Mouse (Mus musculus) embryonic facial prominence, embryonic 11.5 days (tissue): Measurements from ENCODE around the gene Kcnj11. TPM values are rescaled to one million over a fixed set of nuclear protein-coding genes. Genes with fewer than 3 reads are reported as not detected.
A peak's percentile ranks its signal among the peaks of the same experiment; 100 is the strongest.

ENCODE experiments used
- ATAC-seq: fragments of 200-750 bp; cut with Nextera tagmentation; replicated peaks from 2 replicates; pipeline ENCODE4 v1.8.0; 2017; ENCODE audit warnings: low read depth; ENCODE audit not compliant: insufficient number of reproducible peaks, low FRiP score, low TSS enrichment
- DNase-seq: peaks from one replicate; pipeline ENCODE4 v3.0.0-alpha.2; 2015; ENCODE audit warnings: low spot score
- H3K27ac ChIP-seq: fragments of 300-500 bp; sonication (generic); replicated peaks from 2 replicates; pipeline ENCODE4 v1.5.1; 2014; ENCODE audit warnings: mild to moderate bottlenecking, low read depth, low read length, control low read depth
- H3K27me3 ChIP-seq: fragments of 300-500 bp; sonication (generic); 2 replicates; pipeline ENCODE4 v1.6.1; 2014; ENCODE audit warnings: mild to moderate bottlenecking, low read length, moderate library complexity, mixed read lengths; ENCODE audit not compliant: control insufficient read depth, insufficient read depth
- H3K36me3 ChIP-seq: fragments of 300-500 bp; sonication (generic); replicated peaks from 2 replicates; pipeline ENCODE4 v1.6.1; 2014; ENCODE audit warnings: low read depth, mild to moderate bottlenecking, low read length, moderate library complexity, mixed read lengths; ENCODE audit not compliant: control insufficient read depth, insufficient read depth
- H3K4me1 ChIP-seq: fragments of 300-500 bp; sonication (generic); 2 replicates; pipeline ENCODE4 v1.6.1; 2014; ENCODE audit warnings: low read length, mixed read lengths; ENCODE audit not compliant: control insufficient read depth, insufficient read depth
- H3K4me2 ChIP-seq: fragments of 300-500 bp; sonication (generic); 2 replicates; pipeline ENCODE4 v1.6.1; 2014; ENCODE audit warnings: low read depth, mild to moderate bottlenecking, control low read depth, low read length, moderate library complexity
- H3K4me3 ChIP-seq: fragments of 300-500 bp; sonication (generic); 2 replicates; pipeline ENCODE4 v1.5.1; 2014; ENCODE audit warnings: low read depth, low read length, control low read depth
- H3K9ac ChIP-seq: fragments of 300-500 bp; sonication (generic); replicated peaks from 2 replicates; pipeline ENCODE4 v1.6.1; 2014; ENCODE audit warnings: mild to moderate bottlenecking, control low read depth, low read length
- H3K9me3 ChIP-seq: fragments of 300-500 bp; sonication (generic); replicated peaks from 2 replicates; pipeline ENCODE4 v1.6.1; 2016; ENCODE audit warnings: mild to moderate bottlenecking, low read length, inconsistent platforms, mixed read lengths; ENCODE audit not compliant: control insufficient read depth
- WGBS: fragments of 180-500 bp; shearing (Covaris S2); extraction: QIAGEN DNeasy Blood & Tissue Kit; methylation state at CpG from one replicate; pipeline ENCODE4 v1.1.7; 2014; 5-methylcytosine and 5-hydroxymethylcytosine counted together
- polyA plus RNA-seq: library from polyadenylated mRNA; unstranded; fragments of >200 nt; fragmentation: Nextera tagmentation; extraction: Ambion mirVana; gene quantifications from 2 replicates; pipeline ENCODE4 v1.2.1, GENCODE M21; 2014

Gene Kcnj11
- polyA plus RNA-seq, 1 experiment from 2014 or later, result 0.32 TPM

GRCm38 (mm10) chr7:46060688-46061087, 39.9 kb downstream of the Kcnj11 start:
- Histone ChIP-seq H3K4me2 (no peak overlapping the region), H3K9me3 (no peaks in the 10 kb centered on the region), H3K27me3 (no peaks in the 10 kb centered on the region), H3K36me3 (peaks cover 3% of the 10 kb centered on the region; the same call in 1 of the 2 replicates), H3K27ac (no peak overlapping the region), H3K4me3 (no peak overlapping the region), H3K9ac (no peak overlapping the region), H3K4me1 (no peaks in the 10 kb centered on the region)
- ATAC-seq (no peak), DNase-seq (no peak)
- 93% methylated on average over 8 of the region's 8 CpGs for WGBS

GRCm38 (mm10) chr7:46058882-46059281, 41.7 kb downstream of the Kcnj11 start:
- ATAC-seq (no peak), DNase-seq (no peak)
- H3K36me3 ChIP-seq, result peaks cover 5% of the 10 kb centered on the region; the same call in 1 of the 2 replicates
- no peaks in the 10 kb centered on the region for H3K27me3 ChIP-seq
- no peak overlapping the region for H3K4me2 ChIP-seq
- H3K27ac ChIP-seq, result no peak overlapping the region
- 91% methylated on average over 11 of the region's 11 CpGs for WGBS
- H3K9ac ChIP-seq, result no peak overlapping the region
- no peaks in the 10 kb centered on the region for H3K4me1 ChIP-seq
- no peak overlapping the region for H3K4me3 ChIP-seq
- H3K9me3 ChIP-seq, result no peaks in the 10 kb centered on the region

GRCm38 (mm10) chr7:46053566-46053965, 47.0 kb downstream of the Kcnj11 start:
- Histone ChIP-seq H3K4me3 (no peak overlapping the region), H3K4me1 (no peaks in the 10 kb centered on the region), H3K36me3 (peaks cover 2% of the 10 kb centered on the region; the same call in 1 of the 2 replicates), H3K9ac (no peak overlapping the region), H3K27me3 (no peaks in the 10 kb centered on the region), H3K9me3 (no peaks in the 10 kb centered on the region), H3K4me2 (no peak overlapping the region), H3K27ac (no peak overlapping the region)
- WGBS, result 98% methylated on average over 3 of the region's 3 CpGs
- ATAC-seq (no peak), DNase-seq (no peak)

GRCm38 (mm10) chr7:46052161-46052821, 48.3 kb downstream of the Kcnj11 start:
- no peaks in the 10 kb centered on the region for H3K27me3 ChIP-seq
- H3K27ac ChIP-seq, result no peak overlapping the region
- 95% methylated on average over 4 of the region's 4 CpGs for WGBS
- ATAC-seq (no peak), DNase-seq (peak; percentile 39)
- H3K4me3 ChIP-seq, result no peak overlapping the region
- no peaks in the 10 kb centered on the region for H3K9me3 ChIP-seq
- no peak overlapping the region for H3K4me2 ChIP-seq
- no peak overlapping the region for H3K9ac ChIP-seq
- peaks cover 2% of the 10 kb centered on the region; the same call in 1 of the 2 replicates for H3K36me3 ChIP-seq
- no peaks in the 10 kb centered on the region for H3K4me1 ChIP-seq

GRCm38 (mm10) chr7:46049981-46050380, 50.6 kb downstream of the Kcnj11 start:
- H3K36me3 ChIP-seq, result peaks cover 2% of the 10 kb centered on the region; the same call in 1 of the 2 replicates
- WGBS, result 92% methylated on average over 7 of the region's 7 CpGs
- no peak overlapping the region for H3K4me2 ChIP-seq
- DNase-seq (no peak), ATAC-seq (no peak)
- H3K4me1 ChIP-seq, result no peaks in the 10 kb centered on the region
- H3K4me3 ChIP-seq, result no peak overlapping the region
- no peak overlapping the region for H3K9ac ChIP-seq
- no peaks in the 10 kb centered on the region for H3K9me3 ChIP-seq
- no peak overlapping the region for H3K27ac ChIP-seq
- H3K27me3 ChIP-seq, result no peaks in the 10 kb centered on the region

- Histone ChIP-seq H3K4me3 (no peak overlapping the region), H3K4me1 (no peaks in the 10 kb centered on the region), H3K4me2 (no peak overlapping the region), H3K9me3 (no peaks in the 10 kb centered on the region), H3K36me3 (no peaks in the 10 kb centered on the region; the same call in 1 of the 2 replicates), H3K27ac (no peak overlapping the region), H3K9ac (no peak overlapping the region), H3K27me3 (no peaks in the 10 kb centered on the region)
- WGBS, result 95% methylated on average over 13 of the region's 13 CpGs
- DNase-seq, result no peak
- no peak for ATAC-seq
These were observed 52.5 kb downstream of the Kcnj11 start for GRCm38 (mm10) chr7:46047873-46048562.

- ATAC-seq (no peak), DNase-seq (no peak)
- WGBS, result 93% methylated on average over 11 of the region's 11 CpGs
- Histone ChIP-seq H3K9ac (no peak overlapping the region), H3K4me3 (no peak overlapping the region), H3K27me3 (no peaks in the 10 kb centered on the region), H3K4me1 (no peaks in the 10 kb centered on the region), H3K9me3 (no peaks in the 10 kb centered on the region), H3K36me3 (no peaks in the 10 kb centered on the region; the same call in 1 of the 2 replicates), H3K4me2 (no peak overlapping the region), H3K27ac (no peak overlapping the region)
These were observed 54.7 kb downstream of the Kcnj11 start for GRCm38 (mm10) chr7:46045882-46046281.

- Histone ChIP-seq H3K27ac (no peak overlapping the region), H3K4me3 (no peak overlapping the region), H3K4me1 (no peaks in the 10 kb centered on the region), H3K36me3 (no peaks in the 10 kb centered on the region; the same call in 1 of the 2 replicates), H3K9ac (no peak overlapping the region), H3K4me2 (no peak overlapping the region), H3K9me3 (no peaks in the 10 kb centered on the region), H3K27me3 (no peaks in the 10 kb centered on the region)
- WGBS, result 88% methylated on average over 10 of the region's 10 CpGs
- no peak for ATAC-seq
- DNase-seq, result no peak
These were observed 56.5 kb downstream of the Kcnj11 start for GRCm38 (mm10) chr7:46044106-46044505.
